7 mouse cellular contexts compared by ENCODE assay signal in the genomic region with DNA sequence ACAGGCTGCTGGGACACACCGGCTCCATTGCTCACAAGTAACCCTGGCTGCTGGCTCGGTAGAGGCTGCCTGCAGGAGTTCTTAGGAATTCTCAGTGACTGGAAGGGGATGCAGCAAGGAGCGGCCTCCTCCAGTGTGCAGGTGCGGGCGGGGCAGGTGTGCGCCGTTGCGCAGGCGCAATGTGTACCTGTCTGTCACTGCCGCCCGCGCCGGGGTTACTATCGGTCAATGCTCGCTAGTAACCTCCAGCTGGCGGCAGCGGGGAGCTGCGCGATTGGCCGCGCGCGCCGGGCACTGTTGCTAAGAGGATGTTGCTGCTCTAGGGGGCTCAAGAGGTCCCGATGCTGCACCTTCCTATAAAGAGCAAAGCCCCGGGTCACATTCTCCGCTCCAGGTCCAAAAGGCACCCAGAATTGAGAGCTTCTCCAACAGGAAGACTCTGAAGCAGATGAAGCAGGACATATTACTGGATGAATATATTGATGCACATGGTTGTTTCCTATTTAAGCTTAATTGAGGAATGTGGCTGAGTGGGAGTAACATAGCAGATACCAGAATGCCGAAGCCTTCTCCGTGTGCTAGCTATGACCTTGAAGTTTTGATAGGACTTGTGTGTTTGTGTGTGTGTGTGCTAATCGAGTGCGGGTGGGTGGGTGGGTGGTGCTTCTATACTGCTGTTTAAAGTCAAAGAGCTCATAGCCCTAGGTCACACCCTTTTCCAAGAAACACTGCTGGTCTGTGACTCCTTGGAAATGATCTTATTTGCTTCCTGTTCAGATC. TPM values are rescaled to one million over a fixed set of nuclear protein-coding genes. Genes with fewer than 3 reads are reported as not detected.
DNase-seq lines count a peak whose midpoint lies in the region; ATAC-seq and TF ChIP-seq lines count a peak whose summit lies in the region.

No protein-coding gene starts in this region.

- no peaks in the 10 kb centered on the region for H3K79me2 ChIP-seq in heart, adult 2 months (replicated peaks; ENCODE audit: control insufficient read depth, insufficient read depth, low read length)

- 3% methylated on average over 31 of the region's 31 CpGs for WGBS in embryonic facial prominence, embryonic 10.5 days
- 11% methylated on average over 31 of the region's 31 CpGs for WGBS in heart, adult 2 months
- WGBS in limb, embryonic 11.5 days = 3% methylated on average over 31 of the region's 31 CpGs
- 3% methylated on average over 31 of the region's 31 CpGs for WGBS in midbrain, embryonic 12.5 days

- H3K27me3 ChIP-seq in embryonic facial prominence, embryonic 10.5 days (replicated peaks; ENCODE audit: low read depth, poor library complexity, severe bottlenecking) = no peaks in the 10 kb centered on the region
- H3K27me3 ChIP-seq in heart, adult 2 months (ENCODE audit: control insufficient read depth, insufficient read depth, low read length) = no peaks in the 10 kb centered on the region
- H3K27me3 ChIP-seq in limb, embryonic 11.5 days (ENCODE audit: control insufficient read depth, insufficient read depth, low read length) = no peaks in the 10 kb centered on the region
- H3K27me3 ChIP-seq in midbrain, embryonic 12.5 days = no peaks in the 10 kb centered on the region

- TF ChIP-seq EP300 in heart, adult 2 months (IDR thresholded peaks at IDR 0.05; ENCODE audit: insufficient read depth, low read depth, low read length) = no peak

- H3K4me2 ChIP-seq in limb, embryonic 11.5 days (ENCODE audit: low read depth, severe bottlenecking) = peak overlapping the region; percentile 37
- H3K4me2 ChIP-seq in midbrain, embryonic 12.5 days (replicated peaks) = peak overlapping the region; percentile 53

- DNase-seq in adrenal gland, postnatal 25 days = peak; percentile 70
- peak; percentile 91 for DNase-seq in embryonic facial prominence, embryonic 10.5 days (ENCODE audit: low spot score)
- DNase-seq in heart, adult 2 months = peak; percentile 80 to 86
- DNase-seq in kidney, adult 18-20 months = peak; percentile 79
- DNase-seq in limb, embryonic 11.5 days (ENCODE audit: low spot score) = peak; percentile 89
- DNase-seq in spleen, adult 12 weeks (ENCODE audit: low spot score) = peak; percentile 70

- H3K9ac ChIP-seq in heart, adult 2 months (ENCODE audit: low read depth, low read length) = no peak overlapping the region; the same call in 1 of the 2 replicates
- no peak overlapping the region for H3K9ac ChIP-seq in limb, embryonic 11.5 days (ENCODE audit: low read length)
- H3K9ac ChIP-seq in midbrain, embryonic 12.5 days (replicated peaks) = 0 out of 2 replicates have a peak overlapping the region, but pooled peaks have one; percentile 12

- peak overlapping the region; percentile 49 for H3K4me3 ChIP-seq in embryonic facial prominence, embryonic 10.5 days
- H3K4me3 ChIP-seq in heart, adult 2 months = no peak overlapping the region
- peak overlapping the region; percentile 3; the same call in 1 of the 2 replicates for H3K4me3 ChIP-seq in limb, embryonic 11.5 days (ENCODE audit: low read depth, low read length)
- H3K4me3 ChIP-seq in midbrain, embryonic 12.5 days = peak overlapping the region; percentile 29

- intact Hi-C loops in heart, adult 2 months (cut with DNase I) = no loop called here

- no peak for TF ChIP-seq POLR2A in heart, adult 2 months (IDR thresholded peaks at IDR 0.05; ENCODE audit: insufficient read depth, low read depth, low read length)

- no peaks in the 10 kb centered on the region for H3K36me3 ChIP-seq in embryonic facial prominence, embryonic 10.5 days (replicated peaks)
- H3K36me3 ChIP-seq in heart, adult 2 months (ENCODE audit: control insufficient read depth, insufficient read depth, low read length) = peaks cover 10% of the 10 kb centered on the region; the same call in 1 of the 2 replicates
- H3K36me3 ChIP-seq in limb, embryonic 11.5 days (ENCODE audit: control insufficient read depth, insufficient read depth, low read length) = no peaks in the 10 kb centered on the region
- H3K36me3 ChIP-seq in midbrain, embryonic 12.5 days = no peaks in the 10 kb centered on the region

- no peak for TF ChIP-seq CTCF in heart, adult 2 months (IDR thresholded peaks at IDR 0.05)

- H3K4me1 ChIP-seq in embryonic facial prominence, embryonic 10.5 days = peaks cover 85% of the 10 kb centered on the region
- peaks cover 31% of the 10 kb centered on the region for H3K4me1 ChIP-seq in heart, adult 2 months (ENCODE audit: control insufficient read depth, insufficient read depth, low read length)
- H3K4me1 ChIP-seq in limb, embryonic 11.5 days (ENCODE audit: control insufficient read depth, insufficient read depth, low read length) = peaks cover 38% of the 10 kb centered on the region
- H3K4me1 ChIP-seq in midbrain, embryonic 12.5 days = peaks cover 56% of the 10 kb centered on the region

- peak overlapping the region; percentile 79 for H3K27ac ChIP-seq in embryonic facial prominence, embryonic 10.5 days (replicated peaks)
- peak overlapping the region; percentile 75; the same call in 1 of the 2 replicates for H3K27ac ChIP-seq in heart, adult 2 months
- H3K27ac ChIP-seq in limb, embryonic 11.5 days (replicated peaks; ENCODE audit: low read depth, low read length) = 0 out of 2 replicates have a peak overlapping the region, but pooled peaks have one; percentile 43
- H3K27ac ChIP-seq in midbrain, embryonic 12.5 days (replicated peaks) = peak overlapping the region; percentile 77

- H3K9me3 ChIP-seq in embryonic facial prominence, embryonic 10.5 days = no peaks in the 10 kb centered on the region
- H3K9me3 ChIP-seq in limb, embryonic 11.5 days (ENCODE audit: control insufficient read depth, low read length) = no peaks in the 10 kb centered on the region
- H3K9me3 ChIP-seq in midbrain, embryonic 12.5 days = no peaks in the 10 kb centered on the region

- ATAC-seq in limb, embryonic 11.5 days (ENCODE audit: insufficient number of reproducible peaks, low FRiP score, low TSS enrichment, low read depth) = peak; percentile 70
- peak; percentile 80 for ATAC-seq in midbrain, embryonic 12.5 days (ENCODE audit: low FRiP score, low read depth)

RNA-seq across cellular contexts. Expression of gene Abcg1, which starts 16.0 kb away (rescaled TPM):
- total RNA-seq in adrenal gland, postnatal 25 days (2021) = 5.6 and 15.8 TPM in 2 replicates
- 8.2 and 10.1 TPM in 2 replicates for polyA plus RNA-seq in embryonic facial prominence, embryonic 10.5 days (2016; fragmentation: Nextera tagmentation; extraction: Ambion mirVana)
- total RNA-seq in heart, adult 2 months (2021) = 1 to 10 TPM; 7.0 to 7.2 TPM
- polyA plus RNA-seq in heart, adult 2 months (2012; rRNA removed) = 2.9 and 3.0 TPM in 2 replicates
- polyA plus RNA-seq in limb, embryonic 11.5 days (2014; fragmentation: Nextera tagmentation; extraction: Ambion mirVana) = 6.3 and 6.9 TPM in 2 replicates
- 14.0 and 15.3 TPM in 2 replicates for polyA plus RNA-seq in midbrain, embryonic 12.5 days (2016; fragmentation: Nextera tagmentation; extraction: Ambion mirVana)

RNA-seq across cellular contexts. Expression of gene Tff3, which starts 56.0 kb away (rescaled TPM):
- not detected in 2 replicates for total RNA-seq in adrenal gland, postnatal 25 days (2021)
- not detected in 2 replicates for polyA plus RNA-seq in embryonic facial prominence, embryonic 10.5 days (2016; fragmentation: Nextera tagmentation; extraction: Ambion mirVana)
- total RNA-seq in heart, adult 2 months (2021) = not detected
- polyA plus RNA-seq in heart, adult 2 months (2012; rRNA removed) = 0.39 TPM in 1 of 2 replicates, not detected in the other
- polyA plus RNA-seq in limb, embryonic 11.5 days (2014; fragmentation: Nextera tagmentation; extraction: Ambion mirVana) = not detected in 2 replicates
- polyA plus RNA-seq in midbrain, embryonic 12.5 days (2016; fragmentation: Nextera tagmentation; extraction: Ambion mirVana) = 1.1 and 1.4 TPM in 2 replicates
